Mouse (Mus musculus) neural tube, embryonic 11.5 days (tissue): ENCODE results near the gene Tcp11l1. TPM values are rescaled to one million over a fixed set of nuclear protein-coding genes. Genes with fewer than 3 reads are reported as not detected.

Experiments used
- ATAC-seq: fragments of 200-750 bp; cut with Nextera tagmentation; 2 replicates; pipeline ENCODE4 v1.8.0; 2017; ENCODE audit warnings: moderate number of reproducible peaks, mild to moderate bottlenecking, moderate TSS enrichment, moderate library complexity; ENCODE audit not compliant: insufficient read depth, low FRiP score, low TSS enrichment
- DNase-seq: peaks from one replicate; pipeline ENCODE4 v3.0.0-alpha.2; 2015; ENCODE audit warnings: low spot score
- H3K27ac ChIP-seq: fragments of 300-500 bp; sonication (generic); 2 replicates; pipeline ENCODE4 v1.5.1; 2014; ENCODE audit warnings: low read depth, mild to moderate bottlenecking, low read length
- H3K27me3 ChIP-seq: fragments of 300-500 bp; sonication (generic); 2 replicates; pipeline ENCODE4 v1.6.1; 2014; ENCODE audit warnings: mild to moderate bottlenecking, low read length, mixed read lengths; ENCODE audit not compliant: control insufficient read depth, insufficient read depth
- H3K36me3 ChIP-seq: fragments of 300-500 bp; sonication (generic); 2 replicates; pipeline ENCODE4 v1.6.1; 2014; ENCODE audit warnings: mild to moderate bottlenecking, low read length, moderate library complexity, mixed read lengths; ENCODE audit not compliant: control insufficient read depth, insufficient read depth
- H3K4me1 ChIP-seq: fragments of 300-500 bp; sonication (generic); 2 replicates; pipeline ENCODE4 v1.6.1; 2014; ENCODE audit warnings: low read length, mixed read lengths; ENCODE audit not compliant: control insufficient read depth, insufficient read depth
- H3K4me2 ChIP-seq: fragments of 300-500 bp; sonication (generic); 2 replicates; pipeline ENCODE4 v1.6.1; 2014; ENCODE audit warnings: low read depth, mild to moderate bottlenecking, moderate library complexity
- H3K4me3 ChIP-seq: fragments of 300-500 bp; sonication (generic); 2 replicates; pipeline ENCODE4 v1.5.1; 2014; ENCODE audit warnings: low read depth, low read length
- H3K9ac ChIP-seq: fragments of 300-500 bp; sonication (generic); 2 replicates; pipeline ENCODE4 v1.6.1; 2014; ENCODE audit warnings: mild to moderate bottlenecking, low read length
- H3K9me3 ChIP-seq: fragments of 300-500 bp; sonication (generic); 2 replicates; pipeline ENCODE4 v1.6.1; 2016; ENCODE audit warnings: low read length; ENCODE audit not compliant: control insufficient read depth
- WGBS: fragments of 180-500 bp; shearing (Covaris S2); extraction: QIAGEN DNeasy Blood & Tissue Kit; methylation state at CpG from one replicate; pipeline ENCODE4 v1.1.7; 2014; 5-methylcytosine and 5-hydroxymethylcytosine counted together
- polyA plus RNA-seq: library from polyadenylated mRNA; unstranded; fragments of >200 nt; fragmentation: Nextera tagmentation; extraction: Ambion mirVana; gene quantifications from 2 replicates; pipeline ENCODE4 v1.2.1, GENCODE M21; 2014

Gene Tcp11l1
- polyA plus RNA-seq, 1 experiment from 2014 or later, result 71.4 TPM

DNA sequence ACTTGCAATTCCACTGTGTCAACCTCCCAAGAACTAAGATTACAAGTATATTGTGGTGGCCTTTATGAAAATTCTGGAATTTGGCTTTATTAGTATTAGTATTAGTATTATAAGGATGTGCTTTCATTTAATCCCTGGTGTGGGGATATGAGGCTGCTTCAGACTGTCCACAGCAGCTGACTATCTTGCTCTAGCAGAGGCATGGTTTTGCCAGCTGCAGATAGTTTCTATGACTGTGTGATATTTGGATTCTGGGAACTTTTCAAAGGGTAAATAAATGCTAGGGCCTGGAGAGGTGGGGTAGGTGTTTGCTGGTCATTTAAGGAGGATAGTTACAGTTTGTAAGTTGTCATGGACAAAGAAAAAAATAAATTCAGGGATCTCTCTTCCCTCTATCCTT is 40.2 kb downstream of the Tcp11l1 start:
- no peak overlapping the region for H3K27ac ChIP-seq
- H3K27me3 ChIP-seq, result no peaks in the 10 kb centered on the region
- ATAC-seq (no peak), DNase-seq (no peak)
- H3K4me1 ChIP-seq, result 0 out of 2 replicates have a peak, but pooled peaks cover 2% of the 10 kb centered on the region
- H3K36me3 ChIP-seq, result no peaks in the 10 kb centered on the region
- no peak overlapping the region for H3K9ac ChIP-seq
- no peaks in the 10 kb centered on the region for H3K9me3 ChIP-seq
- no peak overlapping the region for H3K4me2 ChIP-seq
- no peak overlapping the region for H3K4me3 ChIP-seq

DNA sequence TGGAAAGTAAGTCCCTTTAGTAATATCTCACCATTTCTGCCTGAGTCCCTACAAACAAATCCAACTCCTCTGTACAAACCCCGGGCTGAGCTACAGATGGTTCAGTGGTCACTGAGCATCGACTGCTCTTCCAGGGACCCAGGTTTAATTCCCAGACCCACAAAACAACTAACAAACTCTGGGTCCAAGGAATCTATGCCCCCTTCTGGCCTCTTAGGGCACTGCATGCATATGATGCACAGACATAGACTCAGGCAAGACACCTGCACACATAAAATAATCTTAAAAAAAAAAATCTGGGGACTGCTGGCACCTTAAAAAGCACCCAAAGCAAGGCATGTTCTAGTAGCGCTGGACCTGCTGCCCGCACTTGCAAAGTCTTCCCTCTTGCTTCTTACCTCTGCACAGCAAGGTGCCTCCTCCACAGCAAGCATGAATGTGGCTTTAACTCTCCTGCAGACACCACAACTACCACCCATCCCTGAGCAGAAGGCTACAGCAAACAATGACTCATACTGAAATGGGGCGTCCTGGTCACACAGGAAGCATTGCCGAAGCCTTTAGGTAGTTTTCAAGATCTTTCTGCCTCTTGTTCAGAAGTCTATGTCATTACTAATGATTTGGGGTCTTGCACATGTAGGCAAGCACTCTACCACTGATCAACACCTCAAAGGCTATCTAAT is 42.7 kb downstream of the Tcp11l1 start:
- no peak for DNase-seq
- WGBS, result 86% methylated on average over 6 of the region's 6 CpGs

DNA sequence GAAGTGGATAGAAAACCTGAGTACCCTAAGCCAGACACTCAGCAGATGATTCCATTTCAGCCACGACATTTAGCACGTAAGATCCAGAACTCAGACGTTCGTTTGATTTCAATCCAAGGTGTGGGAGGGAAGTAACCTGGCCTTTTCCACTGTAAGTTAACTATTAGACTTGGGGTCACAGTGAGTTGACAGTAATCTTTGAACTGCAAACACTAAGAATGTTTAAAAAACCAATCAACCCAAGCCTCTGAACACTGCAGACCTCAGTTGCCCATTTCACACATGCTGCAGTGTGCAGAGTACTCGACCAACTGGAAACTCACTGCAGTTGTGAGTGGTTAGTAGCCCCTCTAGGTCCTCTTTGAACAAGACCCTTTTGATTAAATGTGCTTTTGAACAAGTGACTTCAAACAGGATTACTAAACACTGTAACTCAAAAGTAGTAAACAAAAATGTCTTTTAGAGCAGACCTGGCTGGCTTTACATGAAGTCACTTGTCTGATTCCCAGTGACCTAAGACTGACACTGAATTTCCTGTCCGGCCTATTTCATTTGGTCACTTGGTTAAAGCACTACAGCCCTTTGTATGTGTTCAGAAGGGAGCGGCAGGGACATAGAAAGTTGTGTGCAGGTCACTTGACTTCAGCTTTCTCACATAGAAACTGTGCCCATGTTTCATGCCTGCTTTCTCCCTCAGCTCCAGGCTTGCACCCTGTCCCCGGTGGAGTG is 48.4 kb downstream of the Tcp11l1 start:
- H3K27ac ChIP-seq, result no peak overlapping the region
- H3K9ac ChIP-seq, result no peak overlapping the region
- no peaks in the 10 kb centered on the region for H3K27me3 ChIP-seq
- H3K4me1 ChIP-seq, result no peaks in the 10 kb centered on the region
- H3K4me2 ChIP-seq, result no peak overlapping the region
- ATAC-seq (no peak), DNase-seq (no peak)
- peaks cover 12% of the 10 kb centered on the region for H3K36me3 ChIP-seq
- WGBS, result 92% methylated on average over 8 of the region's 8 CpGs
- H3K9me3 ChIP-seq, result no peaks in the 10 kb centered on the region
- H3K4me3 ChIP-seq, result no peak overlapping the region

More for the DNA sequence above, 42.7 kb downstream of the Tcp11l1 start:
- Histone ChIP-seq H3K9ac (no peak overlapping the region), H3K9me3 (no peaks in the 10 kb centered on the region), H3K27ac (no peak overlapping the region), H3K4me2 (no peak overlapping the region), H3K36me3 (peaks cover 6% of the 10 kb centered on the region), H3K4me3 (no peak overlapping the region), H3K27me3 (no peaks in the 10 kb centered on the region), H3K4me1 (0 out of 2 replicates have a peak, but pooled peaks cover 2% of the 10 kb centered on the region)
- no peak for ATAC-seq

DNA sequence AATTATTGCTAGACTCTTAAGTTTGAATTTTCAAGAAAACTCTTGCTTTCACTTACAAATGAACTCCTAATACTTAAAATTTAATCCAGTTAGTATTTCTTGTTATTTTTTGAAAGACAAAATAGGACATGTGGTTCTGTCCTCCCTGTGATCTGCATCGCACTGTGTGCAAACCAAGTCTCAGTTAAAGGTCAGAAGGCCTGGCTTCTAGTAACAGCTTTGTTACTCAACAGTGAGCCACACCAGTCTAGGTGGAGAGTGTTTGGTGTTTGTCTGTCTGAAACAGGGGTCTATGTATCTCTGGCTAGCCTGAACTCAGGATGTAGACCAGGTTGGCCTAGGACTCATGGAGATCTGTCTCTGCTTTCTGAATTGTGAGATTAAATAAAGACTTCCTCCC is 53.3 kb downstream of the Tcp11l1 start:
- H3K4me2 ChIP-seq, result no peak overlapping the region
- DNase-seq (no peak), ATAC-seq (no peak)
- 96% methylated on average over 1 of the region's 1 CpGs for WGBS
- H3K9ac ChIP-seq, result no peak overlapping the region
- H3K36me3 ChIP-seq, result no peaks in the 10 kb centered on the region; the same call in 1 of the 2 replicates
- no peaks in the 10 kb centered on the region for H3K4me1 ChIP-seq
- H3K27ac ChIP-seq, result no peak overlapping the region
- H3K9me3 ChIP-seq, result no peaks in the 10 kb centered on the region
- H3K4me3 ChIP-seq, result no peak overlapping the region
- H3K27me3 ChIP-seq, result no peaks in the 10 kb centered on the region

DNA sequence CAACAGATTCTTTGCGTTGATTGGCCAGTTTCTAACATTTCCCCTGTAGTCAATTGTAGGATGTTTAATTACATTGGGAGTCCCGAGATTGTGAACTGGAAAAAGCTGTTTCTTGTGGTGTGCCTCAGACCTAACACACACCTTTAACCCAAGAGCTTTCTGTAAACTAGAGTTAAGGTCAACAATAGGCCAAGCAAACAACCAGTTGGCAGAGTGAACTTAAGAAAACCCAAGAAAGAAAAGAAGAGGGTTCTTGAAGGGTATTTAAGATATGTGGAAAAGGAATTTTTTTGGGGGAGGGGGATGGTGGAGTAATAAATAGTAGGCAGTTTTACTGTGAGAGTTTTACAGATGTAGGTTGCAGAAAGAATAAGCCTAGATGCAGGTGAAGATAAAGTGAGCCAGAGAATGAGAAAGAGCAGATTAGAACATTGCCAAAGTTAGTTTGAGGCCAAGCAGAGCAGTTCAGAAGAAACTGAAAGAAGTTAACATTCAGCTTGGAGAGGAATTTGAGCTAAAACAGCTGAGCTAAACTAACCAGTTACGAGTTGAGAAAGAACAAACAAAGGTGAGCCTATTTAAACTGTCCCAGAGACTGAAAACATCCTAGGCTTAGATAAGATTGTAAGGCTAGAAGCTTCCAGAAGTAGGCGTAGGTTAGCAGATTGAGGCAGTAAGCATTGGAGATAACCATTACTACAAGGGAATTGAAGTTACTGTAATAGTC is 95.8 kb downstream of the Tcp11l1 start:
- H3K27ac ChIP-seq, result no peak overlapping the region
- no peaks in the 10 kb centered on the region for H3K4me1 ChIP-seq
- H3K27me3 ChIP-seq, result no peaks in the 10 kb centered on the region
- H3K4me2 ChIP-seq, result no peak overlapping the region
- DNase-seq (no peak), ATAC-seq (no peak)
- 97% methylated on average over 4 of the region's 4 CpGs for WGBS
- no peaks in the 10 kb centered on the region for H3K36me3 ChIP-seq
- no peaks in the 10 kb centered on the region for H3K9me3 ChIP-seq
- no peak overlapping the region for H3K9ac ChIP-seq
- no peak overlapping the region for H3K4me3 ChIP-seq

DNA sequence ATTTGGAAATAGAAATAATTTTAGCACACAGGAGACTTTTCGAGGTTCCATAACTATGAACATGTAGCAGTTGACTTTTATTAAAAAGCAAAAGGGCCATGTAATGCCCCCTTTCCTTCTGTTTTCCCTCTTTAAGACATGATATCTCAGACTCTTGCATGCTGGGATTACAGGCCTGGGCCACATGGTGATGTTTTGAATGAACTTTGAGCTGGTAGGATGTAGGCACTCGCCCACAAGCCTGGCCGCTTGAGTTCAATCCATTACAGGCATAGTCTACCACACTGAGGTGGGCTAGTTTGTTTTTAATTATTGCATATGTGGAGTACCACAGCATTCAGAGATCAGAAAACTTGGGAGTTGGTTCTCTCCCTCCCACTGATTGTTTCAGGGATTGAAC is 97.2 kb downstream of the Tcp11l1 start:
- ATAC-seq, result no peak
- Histone ChIP-seq H3K27ac (no peak overlapping the region), H3K4me3 (no peak overlapping the region), H3K27me3 (no peaks in the 10 kb centered on the region), H3K4me2 (no peak overlapping the region), H3K9me3 (no peaks in the 10 kb centered on the region), H3K36me3 (peaks cover 2% of the 10 kb centered on the region; the same call in 1 of the 2 replicates), H3K4me1 (no peaks in the 10 kb centered on the region), H3K9ac (no peak overlapping the region)
- WGBS, result 97% methylated on average over 3 of the region's 3 CpGs
- no peak for DNase-seq

Other genes with a start within 250 kb of the Tcp11l1 start
- gene Hipk3, start 217.7 kb downstream of the Tcp11l1 start, polyA plus RNA-seq, result 14.9 and 15.4 TPM in 2 replicates
- 91.1 and 92.0 TPM in 2 replicates for gene Cstf3, start 121.6 kb downstream of the Tcp11l1 start, polyA plus RNA-seq
- gene Pin1rt1, start 4.2 kb upstream of the Tcp11l1 start, polyA plus RNA-seq, result not detected in 2 replicates
- 2.9 and 4.1 TPM in 2 replicates for gene Depdc7, start 30.7 kb upstream of the Tcp11l1 start, polyA plus RNA-seq
- 13.9 and 14.8 TPM in 2 replicates for gene Qser1, start 104.6 kb upstream of the Tcp11l1 start, polyA plus RNA-seq
- 0.17 and 0.43 TPM in 2 replicates for gene Prrg4, start 137.7 kb upstream of the Tcp11l1 start, polyA plus RNA-seq
- gene Ccdc73, start 155.6 kb upstream of the Tcp11l1 start, polyA plus RNA-seq, result 7.1 and 7.7 TPM in 2 replicates